Mouse (Mus musculus): ENCODE results near the gene Dus4l. TPM values are rescaled to one million over a fixed set of nuclear protein-coding genes. Genes with fewer than 3 reads are reported as not detected.

Gene Dus4l
- 6.0 and 14.3 TPM in 2 replicates for polyA plus RNA-seq (2011; ENCODE audit: insufficient read depth, insufficient read length, low replicate concordance, missing spikeins)

DNA sequence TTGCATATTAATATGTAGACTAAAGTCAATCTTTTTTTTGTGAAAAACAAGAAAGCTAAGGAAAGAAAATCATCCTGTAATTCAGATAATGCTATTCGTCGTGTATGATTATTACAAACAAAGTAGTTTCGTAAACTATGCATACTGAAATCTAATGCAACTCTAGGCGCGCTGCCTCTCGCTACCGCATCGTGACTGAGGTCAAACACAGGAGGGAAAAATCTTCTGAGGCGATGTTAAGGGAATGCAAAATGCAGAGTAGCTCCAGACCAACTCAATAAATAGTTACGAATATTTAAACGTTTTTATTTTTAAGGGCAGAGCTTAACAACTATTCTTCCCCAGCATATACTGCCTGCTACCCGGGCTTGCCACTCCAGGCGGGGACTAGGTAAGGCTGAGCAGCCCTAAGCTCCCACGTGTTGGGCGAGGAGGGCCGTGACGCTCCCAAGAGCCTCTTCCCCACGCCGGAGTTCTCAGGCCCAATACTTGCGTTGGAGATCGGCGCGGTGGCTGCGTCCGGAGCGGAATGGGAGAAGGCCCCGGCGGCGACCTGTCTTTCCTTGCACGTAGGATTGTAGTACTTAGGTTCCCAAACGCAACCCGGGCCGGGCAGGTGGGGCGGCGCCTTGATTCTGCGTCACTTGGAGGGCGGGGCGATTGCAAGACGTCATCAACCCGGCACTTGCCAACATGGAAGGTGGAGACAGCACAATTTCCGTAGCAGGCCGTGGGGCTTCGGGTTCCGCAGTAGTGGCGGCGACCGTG lies at the start of gene Dus4l, which contains the start of gene Cog5:
Gene Dus4l (minus strand): TSS at position 630 of the 768 bp plus-strand sequence.
Gene Cog5 (plus strand): TSS at position 673 of the 768 bp plus-strand sequence.
- TF ChIP-seq POLR2A (IDR thresholded peaks at IDR 0.05; ENCODE audit: borderline replicate concordance, control insufficient read depth, low read depth, low read length) = peak; percentile 73; the same call in 1 of the 2 replicates
- TF ChIP-seq CTCF (IDR thresholded peaks at IDR 0.05; ENCODE audit: control insufficient read depth, insufficient read depth, low read length) = no peak
- WGBS = 0% methylated on average over 47 of the region's 47 CpGs
- Histone ChIP-seq H3K4me1 (ENCODE audit: control insufficient read depth, insufficient read depth, low read length) (no peaks in the 10 kb centered on the region; the same call in 1 of the 2 replicates), H3K4me3 (replicated peaks; ENCODE audit: control insufficient read depth, low read depth, low read length) (peak within 1 kb of the TSS; percentile 100), H3K27ac (ENCODE audit: control insufficient read depth, insufficient read depth, low read depth, low read length, poor library complexity) (peak within 1 kb of the TSS; percentile 77)

DNA sequence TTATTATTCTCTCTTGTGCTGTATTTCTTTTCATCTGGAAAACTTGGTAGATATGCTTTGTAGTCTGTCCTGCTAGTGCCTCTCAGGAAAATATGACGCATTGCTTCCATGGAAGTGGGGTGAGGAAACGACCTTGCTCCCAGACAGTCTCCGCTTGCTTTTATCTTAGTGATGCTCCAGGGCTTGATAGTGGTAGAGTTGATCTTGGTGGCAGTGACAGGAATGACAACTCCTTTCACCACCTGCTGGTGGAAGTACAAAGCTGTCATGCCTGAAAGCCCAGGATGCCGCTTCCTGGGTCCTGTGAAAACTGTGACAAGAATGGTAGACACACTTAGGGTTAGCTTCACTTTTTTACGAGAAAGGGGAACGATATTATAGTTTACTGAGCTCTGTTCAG lies 49.3 kb upstream of the Dus4l start:
- TF ChIP-seq CTCF (IDR thresholded peaks at IDR 0.05; ENCODE audit: control insufficient read depth, insufficient read depth, low read length) = no peak
- no peak for TF ChIP-seq POLR2A (IDR thresholded peaks at IDR 0.05; ENCODE audit: borderline replicate concordance, control insufficient read depth, low read depth, low read length)
- Histone ChIP-seq H3K4me1 (ENCODE audit: control insufficient read depth, insufficient read depth, low read length) (no peaks in the 10 kb centered on the region), H3K4me3 (replicated peaks; ENCODE audit: control insufficient read depth, low read depth, low read length) (no peak overlapping the region), H3K27ac (ENCODE audit: control insufficient read depth, insufficient read depth, low read depth, low read length, poor library complexity) (no peak overlapping the region)
- 81% methylated on average over 6 of the region's 6 CpGs for WGBS

DNA sequence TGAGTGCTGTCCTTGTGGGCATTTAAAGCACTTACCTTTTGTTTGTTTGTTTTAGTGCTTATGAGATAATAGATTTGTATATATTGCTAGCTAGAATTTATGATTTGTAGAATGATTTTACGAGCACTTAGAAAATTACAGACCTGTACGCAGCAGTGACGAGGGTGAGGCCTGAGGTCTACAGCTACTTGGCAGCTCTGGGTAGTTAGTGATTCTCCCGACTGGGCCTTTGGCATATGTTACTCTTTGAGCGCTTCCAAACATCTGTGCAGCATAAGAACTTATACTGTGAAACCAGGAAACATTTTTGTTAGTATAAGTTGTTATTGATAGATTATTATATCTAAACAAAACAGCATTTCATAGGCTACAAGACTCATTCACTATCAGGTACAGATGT lies 46.8 kb upstream of the Dus4l start:
- no peak overlapping the region for H3K4me3 ChIP-seq (replicated peaks; ENCODE audit: control insufficient read depth, low read depth, low read length)
- 89% methylated on average over 5 of the region's 5 CpGs for WGBS
- H3K4me1 ChIP-seq (ENCODE audit: control insufficient read depth, insufficient read depth, low read length) = no peaks in the 10 kb centered on the region
- no peak overlapping the region for H3K27ac ChIP-seq (ENCODE audit: control insufficient read depth, insufficient read depth, low read depth, low read length, poor library complexity)
- TF ChIP-seq CTCF (IDR thresholded peaks at IDR 0.05; ENCODE audit: control insufficient read depth, insufficient read depth, low read length) (no peak), POLR2A (IDR thresholded peaks at IDR 0.05; ENCODE audit: borderline replicate concordance, control insufficient read depth, low read depth, low read length) (no peak)

DNA sequence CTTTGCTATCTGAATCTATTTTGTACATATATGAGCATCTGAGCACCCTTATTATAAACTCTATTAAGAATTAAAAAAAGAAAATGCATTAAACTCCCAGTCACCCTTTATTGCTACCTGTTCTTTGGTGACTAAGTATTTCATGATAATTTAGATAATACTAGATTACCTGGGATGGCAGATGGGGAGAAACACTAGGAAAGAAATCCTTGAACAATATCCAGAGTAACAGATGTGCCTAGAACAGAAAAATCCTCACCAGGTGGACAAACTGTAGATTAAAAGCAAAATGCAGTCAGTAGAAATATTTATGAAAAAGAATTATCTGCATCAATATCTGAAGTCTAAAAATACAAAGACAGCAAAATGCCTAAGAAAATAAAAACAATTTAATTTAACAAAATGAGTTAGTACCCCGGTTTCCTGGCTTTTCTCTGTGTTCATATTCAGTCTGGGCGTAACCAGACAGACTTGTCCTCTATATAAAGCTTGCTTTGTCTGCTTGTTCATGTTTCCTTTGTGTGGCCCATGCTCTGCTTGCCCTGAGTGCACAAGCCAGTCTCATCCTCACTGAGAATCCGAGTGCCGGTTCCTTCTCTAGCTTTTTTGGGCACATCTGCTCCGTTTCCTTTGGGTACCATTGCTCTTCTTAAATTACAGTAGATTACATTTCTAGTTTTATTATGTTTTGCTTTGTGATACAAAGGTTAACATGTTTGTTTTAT lies 46.2 kb upstream of the Dus4l start:
- H3K4me3 ChIP-seq (replicated peaks; ENCODE audit: control insufficient read depth, low read depth, low read length) = no peak overlapping the region
- H3K4me1 ChIP-seq (ENCODE audit: control insufficient read depth, insufficient read depth, low read length) = no peaks in the 10 kb centered on the region
- TF ChIP-seq POLR2A (IDR thresholded peaks at IDR 0.05; ENCODE audit: borderline replicate concordance, control insufficient read depth, low read depth, low read length) (no peak), CTCF (IDR thresholded peaks at IDR 0.05; ENCODE audit: control insufficient read depth, insufficient read depth, low read length) (no peak)
- whole genome bisulfite sequencing = 84% methylated on average over 5 of the region's 5 CpGs
- H3K27ac ChIP-seq (ENCODE audit: control insufficient read depth, insufficient read depth, low read depth, low read length, poor library complexity) = no peak overlapping the region

DNA sequence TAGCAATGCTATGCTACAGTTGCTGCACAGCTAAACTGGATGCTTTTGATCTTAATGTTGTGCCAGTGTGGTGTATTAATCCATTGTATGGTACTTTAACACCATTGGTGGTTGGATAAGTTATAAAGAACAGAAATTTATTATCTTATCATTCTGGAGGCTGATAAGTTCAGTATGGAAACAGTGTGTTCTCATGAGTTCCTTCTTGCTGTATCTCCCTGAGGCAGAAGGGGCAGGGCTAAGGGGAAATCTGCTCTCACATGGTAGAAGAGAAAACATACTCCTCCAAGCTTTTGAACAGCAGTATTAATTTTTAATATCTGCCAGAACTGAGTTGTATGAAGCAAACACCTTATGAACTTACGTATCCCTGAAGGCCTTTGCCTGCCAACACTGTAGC lies 38.7 kb upstream of the Dus4l start:
- H3K4me1 ChIP-seq (ENCODE audit: control insufficient read depth, insufficient read depth, low read length) = no peaks in the 10 kb centered on the region
- H3K4me3 ChIP-seq (replicated peaks; ENCODE audit: control insufficient read depth, low read depth, low read length) = no peak overlapping the region
- TF ChIP-seq POLR2A (IDR thresholded peaks at IDR 0.05; ENCODE audit: borderline replicate concordance, control insufficient read depth, low read depth, low read length) = no peak
- TF ChIP-seq CTCF (IDR thresholded peaks at IDR 0.05; ENCODE audit: control insufficient read depth, insufficient read depth, low read length) = no peak
- no peak overlapping the region for H3K27ac ChIP-seq (ENCODE audit: control insufficient read depth, insufficient read depth, low read depth, low read length, poor library complexity)
- WGBS = 74% methylated on average over 1 of the region's 1 CpGs

DNA sequence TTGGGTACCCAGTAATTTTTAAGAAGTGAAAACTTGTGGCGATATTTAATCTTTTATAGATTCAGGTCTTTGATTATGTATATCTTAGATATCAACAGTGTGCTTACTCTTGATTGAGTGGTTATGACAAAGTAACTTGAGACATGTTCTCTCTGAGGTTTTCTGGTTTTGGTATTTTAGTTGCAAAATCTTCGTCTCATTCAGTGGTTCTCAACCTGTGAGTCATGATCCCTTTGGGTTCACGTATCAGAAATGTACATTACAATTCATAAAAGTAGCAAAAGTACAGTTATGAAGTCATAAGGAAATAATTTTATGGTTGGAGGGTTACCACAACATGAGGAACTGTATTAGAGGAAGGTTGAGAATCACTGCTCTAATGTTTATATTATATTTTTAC lies 32.1 kb upstream of the Dus4l start:
- H3K4me3 ChIP-seq (replicated peaks; ENCODE audit: control insufficient read depth, low read depth, low read length) = no peak overlapping the region
- WGBS = 76% methylated on average over 3 of the region's 3 CpGs
- TF ChIP-seq POLR2A (IDR thresholded peaks at IDR 0.05; ENCODE audit: borderline replicate concordance, control insufficient read depth, low read depth, low read length) (no peak), CTCF (IDR thresholded peaks at IDR 0.05; ENCODE audit: control insufficient read depth, insufficient read depth, low read length) (no peak)
- H3K27ac ChIP-seq (ENCODE audit: control insufficient read depth, insufficient read depth, low read depth, low read length, poor library complexity) = no peak overlapping the region
- no peaks in the 10 kb centered on the region for H3K4me1 ChIP-seq (ENCODE audit: control insufficient read depth, insufficient read depth, low read length)

DNA sequence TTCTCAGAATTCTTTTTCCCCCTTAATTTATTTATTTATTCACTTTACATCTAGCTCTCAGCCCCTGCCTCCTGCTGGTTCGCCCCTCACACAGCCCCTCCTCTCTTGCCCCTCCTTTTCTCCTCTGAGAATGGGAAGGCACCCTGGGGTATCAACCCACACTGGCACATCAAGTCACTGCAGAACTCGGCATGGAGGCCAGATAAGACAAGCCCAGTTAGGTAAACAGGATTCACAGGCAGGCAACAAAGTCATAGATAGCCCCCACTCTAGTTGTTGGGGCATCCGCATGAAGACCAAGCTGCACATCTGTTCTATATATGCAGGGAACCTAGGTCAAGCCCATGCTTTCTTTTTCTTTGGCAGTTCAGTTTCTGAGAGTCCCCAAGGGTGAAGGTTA lies 12.6 kb upstream of the Dus4l start:
- TF ChIP-seq CTCF (IDR thresholded peaks at IDR 0.05; ENCODE audit: control insufficient read depth, insufficient read depth, low read length) = no peak
- TF ChIP-seq POLR2A (IDR thresholded peaks at IDR 0.05; ENCODE audit: borderline replicate concordance, control insufficient read depth, low read depth, low read length) = no peak
- Histone ChIP-seq H3K4me1 (ENCODE audit: control insufficient read depth, insufficient read depth, low read length) (no peaks in the 10 kb centered on the region), H3K4me3 (replicated peaks; ENCODE audit: control insufficient read depth, low read depth, low read length) (no peak overlapping the region), H3K27ac (ENCODE audit: control insufficient read depth, insufficient read depth, low read depth, low read length, poor library complexity) (no peak overlapping the region)
- 72% methylated on average over 3 of the region's 3 CpGs for WGBS

DNA sequence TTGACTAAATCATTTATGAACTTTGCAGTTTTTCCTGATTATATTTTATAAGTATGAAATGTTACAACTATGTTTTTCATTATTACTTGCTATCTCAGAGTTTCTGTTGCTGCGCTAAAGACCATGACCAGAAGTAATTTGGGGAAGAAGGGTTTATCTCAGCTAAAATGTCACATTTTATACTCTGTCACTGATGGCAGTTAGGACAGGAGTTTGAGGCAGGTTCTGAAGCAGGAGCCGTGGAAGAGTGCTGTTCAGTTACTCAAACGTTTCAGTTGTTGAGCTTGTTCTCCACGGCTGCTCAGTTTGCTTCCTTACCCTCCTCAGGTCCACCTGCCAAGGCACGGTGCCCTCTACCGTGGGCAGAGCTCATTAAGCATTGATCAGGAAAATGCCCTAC lies 11.4 kb upstream of the Dus4l start:
- Histone ChIP-seq H3K4me3 (replicated peaks; ENCODE audit: control insufficient read depth, low read depth, low read length) (no peak overlapping the region), H3K27ac (ENCODE audit: control insufficient read depth, insufficient read depth, low read depth, low read length, poor library complexity) (no peak overlapping the region), H3K4me1 (ENCODE audit: control insufficient read depth, insufficient read depth, low read length) (no peaks in the 10 kb centered on the region)
- WGBS = 86% methylated on average over 6 of the region's 6 CpGs
- TF ChIP-seq CTCF (IDR thresholded peaks at IDR 0.05; ENCODE audit: control insufficient read depth, insufficient read depth, low read length) (no peak), POLR2A (IDR thresholded peaks at IDR 0.05; ENCODE audit: borderline replicate concordance, control insufficient read depth, low read depth, low read length) (no peak)

Measured in bone marrow, adult 2 months (tissue).